Mouse (Mus musculus) gastrocnemius, adult 2 months (tissue): ENCODE results near the gene Nos1ap. TPM values are rescaled to one million over a fixed set of nuclear protein-coding genes. Genes with fewer than 3 reads are reported as not detected.

ENCODE experiments used
- DNase-seq: peaks from one replicate; pipeline ENCODE4 v3.0.0; 2022
- H3K27ac ChIP-seq: fragments of 200-600 bp; 2 replicates; pipeline ENCODE4 v1.8.1; 2022; ENCODE audit warnings: mild to moderate bottlenecking
- H3K4me3 ChIP-seq: fragments of 200-600 bp; 2 replicates; pipeline ENCODE4 v1.8.1; 2022; ENCODE audit warnings: mild to moderate bottlenecking, moderate library complexity
- CTCF ChIP-seq: fragments of 200-600 bp; IDR thresholded peaks from 2 replicates; pipeline ENCODE4 v1.8.1; 2022; ENCODE audit warnings: antibody characterized with exemption, mild to moderate bottlenecking, moderate library complexity
- intact Hi-C: fragments of 180-260 bp; cut with DNase I; formaldehyde crosslinking; loops from one replicate; pipeline ENCODE4 v1.15.1; 2025
- total RNA-seq, 2 experiments: library from RNA; stranded (reverse); gene quantifications; 2 replicates each; pipeline ENCODE4 v1.2.3; 2021

Nos1ap gene
- total RNA-seq, 2 experiments from 2014 or later, result 0.79 to 2.0 TPM

- no peak overlapping the region for H3K4me3 ChIP-seq
- H3K27ac ChIP-seq, result no peak overlapping the region
- DNase-seq, result no peak
- intact Hi-C loops, result no loop called here
- TF ChIP-seq CTCF, result no peak
Measured at GRCm38 (mm10) chr1:170453455-170453854, 136.2 kb downstream of the Nos1ap start.

- no peak for TF ChIP-seq CTCF
- no peak overlapping the region for H3K27ac ChIP-seq
- no peak for DNase-seq
- intact Hi-C loops, result no loop called here
- no peak overlapping the region for H3K4me3 ChIP-seq
Measured at GRCm38 (mm10) chr1:170448244-170448643, 141.4 kb downstream of the Nos1ap start.

- intact Hi-C loops, result no loop called here
- TF ChIP-seq CTCF, result no peak
- Histone ChIP-seq H3K4me3 (no peak overlapping the region), H3K27ac (no peak overlapping the region)
- no peak for DNase-seq
Measured at GRCm38 (mm10) chr1:170445458-170445857, 144.2 kb downstream of the Nos1ap start.

GRCm38 (mm10) chr1:170440367-170440766, 149.3 kb downstream of the Nos1ap start:
- intact Hi-C loops, result no loop called here
- Histone ChIP-seq H3K4me3 (no peak overlapping the region), H3K27ac (no peak overlapping the region)
- no peak for DNase-seq
- TF ChIP-seq CTCF, result no peak

- TF ChIP-seq CTCF, result no peak
- Histone ChIP-seq H3K4me3 (no peak overlapping the region), H3K27ac (no peak overlapping the region)
- intact Hi-C loops, result no loop called here
- no peak for DNase-seq
Measured at GRCm38 (mm10) chr1:170438471-170439151, 151.1 kb downstream of the Nos1ap start.

GRCm38 (mm10) chr1:170434146-170434545, 155.5 kb downstream of the Nos1ap start:
- no peak overlapping the region for H3K4me3 ChIP-seq
- intact Hi-C loops, result no loop called here
- TF ChIP-seq CTCF, result no peak
- DNase-seq, result no peak
- H3K27ac ChIP-seq, result no peak overlapping the region

GRCm38 (mm10) chr1:170433661-170434060, 156.0 kb downstream of the Nos1ap start:
- intact Hi-C loops, result no loop called here
- DNase-seq, result no peak
- TF ChIP-seq CTCF, result no peak
- H3K4me3 ChIP-seq, result no peak overlapping the region
- no peak overlapping the region for H3K27ac ChIP-seq

- intact Hi-C loops, result no loop called here
- no peak for DNase-seq
- H3K27ac ChIP-seq, result no peak overlapping the region
- no peak overlapping the region for H3K4me3 ChIP-seq
- TF ChIP-seq CTCF, result no peak
Measured at GRCm38 (mm10) chr1:170432288-170432687, 157.4 kb downstream of the Nos1ap start.

GRCm38 (mm10) chr1:170431312-170431711, 158.3 kb downstream of the Nos1ap start:
- DNase-seq, result no peak
- H3K4me3 ChIP-seq, result no peak overlapping the region
- TF ChIP-seq CTCF, result no peak
- intact Hi-C loops, result no loop called here
- H3K27ac ChIP-seq, result no peak overlapping the region

GRCm38 (mm10) chr1:170430660-170431059, 159.0 kb downstream of the Nos1ap start:
- intact Hi-C loops, result no loop called here
- H3K27ac ChIP-seq, result no peak overlapping the region
- no peak overlapping the region for H3K4me3 ChIP-seq
- no peak for TF ChIP-seq CTCF
- no peak for DNase-seq

- H3K4me3 ChIP-seq, result no peak overlapping the region
- TF ChIP-seq CTCF, result no peak
- intact Hi-C loops, result no loop called here
- H3K27ac ChIP-seq, result no peak overlapping the region
- DNase-seq, result no peak
Measured at GRCm38 (mm10) chr1:170429656-170430055, 160.0 kb downstream of the Nos1ap start.

- DNase-seq, result no peak
- no peak for TF ChIP-seq CTCF
- no peak overlapping the region for H3K4me3 ChIP-seq
- intact Hi-C loops, result no loop called here
- H3K27ac ChIP-seq, result no peak overlapping the region
Measured at GRCm38 (mm10) chr1:170428141-170428540, 161.5 kb downstream of the Nos1ap start.

- TF ChIP-seq CTCF, result no peak
- no peak overlapping the region for H3K4me3 ChIP-seq
- intact Hi-C loops, result no loop called here
- no peak overlapping the region for H3K27ac ChIP-seq
- no peak for DNase-seq
Measured at GRCm38 (mm10) chr1:170424258-170424889, 165.3 kb downstream of the Nos1ap start.

- no peak overlapping the region for H3K4me3 ChIP-seq
- intact Hi-C loops, result no loop called here
- DNase-seq, result no peak
- TF ChIP-seq CTCF, result no peak
- no peak overlapping the region for H3K27ac ChIP-seq
Measured at GRCm38 (mm10) chr1:170423048-170423447, 166.6 kb downstream of the Nos1ap start.
